Mouse (Mus musculus): ENCODE results near the gene Hoxa7. TPM values are rescaled to one million over a fixed set of nuclear protein-coding genes. Genes with fewer than 3 reads are reported as not detected.
A peak's percentile ranks its signal among the peaks of the same experiment; 100 is the strongest.

The Hoxa7 gene
- 0.42 and 0.89 TPM in 2 replicates for total RNA-seq (2012; rRNA removed)

DNA sequence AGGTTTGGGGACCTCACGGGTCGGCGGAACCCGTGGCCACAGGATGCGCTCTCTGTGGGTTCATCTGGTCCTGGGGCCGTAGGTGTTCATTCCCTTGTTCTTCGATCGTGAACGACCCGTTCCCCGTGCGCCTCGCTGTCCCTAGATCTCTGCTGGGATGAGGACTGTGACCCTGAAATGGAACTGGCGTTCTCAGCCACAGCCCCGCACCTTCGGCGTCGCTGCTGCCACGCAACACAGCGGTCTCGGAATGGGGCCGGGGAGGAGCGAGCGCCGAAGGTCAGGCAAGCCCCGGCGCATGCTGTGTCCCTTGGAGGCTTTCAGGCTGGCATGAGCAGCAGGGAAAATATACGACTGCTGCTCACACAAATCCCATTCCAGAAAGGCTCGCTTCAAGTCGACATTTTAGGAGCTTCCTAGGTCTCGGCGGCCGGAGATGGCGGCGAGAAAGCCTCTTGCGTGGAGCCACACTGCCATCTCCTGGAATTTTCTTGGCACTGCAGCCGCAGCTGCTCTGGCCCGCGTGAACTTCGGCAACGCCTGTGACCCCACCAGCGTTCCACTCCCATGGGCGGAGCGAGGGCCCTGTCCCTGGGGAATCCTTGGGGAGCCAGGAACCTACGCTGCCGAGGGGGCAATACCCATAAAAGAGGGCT is at the start of gene Hoxa7:
Hoxa7 (minus strand) TSS at position 518 of the 656 bp plus-strand sequence.
- DNase-seq (ENCODE audit: low read depth, low spot score), result no peak
- Histone ChIP-seq H3K9me3 (ENCODE audit: control insufficient read depth, insufficient read depth, low read depth, low read length) (no peaks in the 10 kb centered on the region), H3K36me3 (ENCODE audit: control insufficient read depth, insufficient read depth, low read length, poor library complexity, severe bottlenecking) (no peaks in the 10 kb centered on the region), H3K4me1 (ENCODE audit: control insufficient read depth in 2 of 2, insufficient read depth in 2 of 2, low read length in 2 of 2, poor library complexity in 1 of 2) (peaks cover 0 to 8% of the 10 kb centered on the region in 2 experiments; a peak in 1 of 4 replicates), H3K27ac (ENCODE audit: insufficient read depth, low read depth, low read length, poor library complexity, severe bottlenecking) (no peak within 1 kb of the TSS), H3K9ac (ENCODE audit: insufficient read depth, low read depth, low read length, poor library complexity, severe bottlenecking) (peak within 1 kb of the TSS; percentile 63), H3K4me3 (ENCODE audit: insufficient read depth in 1 of 2, low read depth in 1 of 2, low read length in 2 of 2, poor library complexity in 1 of 2, severe bottlenecking in 1 of 2) (peak within 1 kb of the TSS; percentile 51 to 66)
- peak; percentile 92 for TF ChIP-seq ZC3H11A (IDR thresholded peaks at IDR 0.05; ENCODE audit: borderline replicate concordance, low read depth, low read length)
- no peak for TF ChIP-seq CHD2 (IDR thresholded peaks at IDR 0.05; ENCODE audit: low read depth, low read length)
- in situ Hi-C loops (cut with MboI; ENCODE audit: low sequenced_read_pairs in 2 of 2, unreplicated experiment in 2 of 2), result loop anchor here (10.0 to 25.0 kb wide), 4 partner anchors 57 to 1047 kb away; partner anchors contain the start of gene Hoxa2 (in 2 of the 2)

DNA sequence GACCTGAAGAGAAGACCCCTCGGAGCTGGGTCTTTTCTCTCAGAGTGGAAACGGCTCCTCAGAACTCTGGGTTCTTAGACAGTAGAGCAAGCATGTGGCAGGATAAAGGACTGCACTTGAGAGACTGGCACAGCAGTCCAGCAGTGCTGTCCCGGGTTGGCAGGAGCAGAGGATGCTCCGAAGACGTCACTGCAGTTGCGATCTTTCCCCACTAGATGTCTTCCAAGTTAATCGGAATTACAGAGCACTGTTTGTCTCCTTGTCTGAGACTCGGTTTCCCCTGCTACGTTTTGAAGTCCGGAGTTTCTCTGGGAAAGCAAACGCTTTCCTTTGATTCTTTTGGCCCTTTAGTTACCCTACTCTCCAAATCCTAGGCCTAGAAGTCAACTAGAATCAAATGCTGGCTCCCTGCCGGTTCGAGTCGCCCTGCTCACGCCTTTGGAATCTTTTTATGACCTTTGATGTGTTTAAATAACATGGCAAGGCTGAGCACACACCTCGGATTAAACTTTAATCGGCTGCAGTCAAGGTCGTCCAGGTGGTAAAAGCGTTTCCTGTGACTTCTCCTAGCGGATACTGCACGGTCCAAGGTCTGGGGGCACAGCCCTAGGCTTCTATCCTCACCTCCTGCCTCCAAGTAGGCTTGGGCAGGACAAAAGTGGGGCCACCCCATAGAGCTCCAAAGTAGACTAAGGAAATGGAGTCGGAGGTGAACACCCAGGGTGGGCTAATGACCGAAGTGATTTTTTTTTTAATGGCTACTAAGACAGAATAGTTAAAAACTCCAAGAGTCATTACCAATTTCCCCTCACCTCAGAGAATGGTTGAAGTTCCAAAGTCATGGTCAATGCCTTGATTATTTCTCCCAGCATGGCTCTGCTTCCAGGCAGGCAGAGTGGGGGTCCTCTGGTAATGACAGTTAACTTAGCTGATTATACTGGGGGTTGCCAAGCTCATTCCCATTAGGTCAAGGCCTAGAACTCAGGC is 49.1 kb upstream of the Hoxa7 start:
- H3K4me3 ChIP-seq (ENCODE audit: insufficient read depth in 1 of 2, low read depth in 1 of 2, low read length in 2 of 2, poor library complexity in 1 of 2, severe bottlenecking in 1 of 2), result no peak overlapping the region
- no peak for DNase-seq (ENCODE audit: low read depth, low spot score)
- in situ Hi-C loops (cut with MboI; ENCODE audit: low sequenced_read_pairs in 2 of 2, unreplicated experiment in 2 of 2), result loop anchor here in 1 of 2 experiments (25.0 kb wide), 1 partner anchor 1017 kb away; the partner anchor contains the start of gene Creb5

DNA sequence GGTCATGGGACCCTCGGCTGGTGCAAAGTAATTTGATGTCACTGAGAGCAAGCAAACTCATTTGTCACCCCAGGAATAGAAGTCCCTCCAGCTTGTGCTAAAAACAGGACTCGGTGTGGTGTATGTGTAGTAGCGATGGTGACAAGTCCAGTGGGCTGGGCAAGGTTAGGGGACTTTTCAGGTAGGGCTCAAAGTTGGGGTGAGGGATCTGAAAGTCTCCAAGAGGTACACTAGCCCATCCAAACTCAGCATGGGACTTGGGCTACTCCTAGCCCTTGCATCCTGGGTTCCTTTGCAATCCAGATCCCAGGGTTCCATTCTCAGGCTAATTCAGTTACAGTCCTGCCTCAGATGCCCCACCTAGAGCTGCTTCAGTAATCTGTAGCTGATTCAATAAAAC is 47.1 kb upstream of the Hoxa7 start:
- no peak overlapping the region for H3K4me3 ChIP-seq (ENCODE audit: insufficient read depth in 1 of 2, low read depth in 1 of 2, low read length in 2 of 2, poor library complexity in 1 of 2, severe bottlenecking in 1 of 2)
- no peaks in the 10 kb centered on the region for H3K4me1 ChIP-seq (ENCODE audit: control insufficient read depth in 2 of 2, insufficient read depth in 2 of 2, low read length in 2 of 2, poor library complexity in 1 of 2)
- DNase-seq (ENCODE audit: low read depth, low spot score), result no peak
- no peaks in the 10 kb centered on the region for H3K9me3 ChIP-seq (ENCODE audit: control insufficient read depth, insufficient read depth, low read depth, low read length)
- no peak overlapping the region for H3K27ac ChIP-seq (ENCODE audit: insufficient read depth, low read depth, low read length, poor library complexity, severe bottlenecking)
- no peaks in the 10 kb centered on the region for H3K36me3 ChIP-seq (ENCODE audit: control insufficient read depth, insufficient read depth, low read length, poor library complexity, severe bottlenecking)
- no peak overlapping the region for H3K9ac ChIP-seq (ENCODE audit: insufficient read depth, low read depth, low read length, poor library complexity, severe bottlenecking)
- no peak for TF ChIP-seq CHD2 (IDR thresholded peaks at IDR 0.05; ENCODE audit: low read depth, low read length)
- in situ Hi-C loops (cut with MboI; ENCODE audit: low sequenced_read_pairs in 2 of 2, unreplicated experiment in 2 of 2), result loop anchor here in 1 of 2 experiments (5.0 to 25.0 kb wide), 2 partner anchors 44 to 1019 kb away; partner anchors contain the start of genes Creb5 and Evx1

More for the DNA sequence above, 49.1 kb upstream of the Hoxa7 start:
- H3K36me3 ChIP-seq (ENCODE audit: control insufficient read depth, insufficient read depth, low read length, poor library complexity, severe bottlenecking), result no peaks in the 10 kb centered on the region
- no peak for TF ChIP-seq CHD2 (IDR thresholded peaks at IDR 0.05; ENCODE audit: low read depth, low read length)
- TF ChIP-seq MAFK (IDR thresholded peaks at IDR 0.05; ENCODE audit: insufficient read depth, low read depth, low read length), result no peak
- no peak for TF ChIP-seq HCFC1 (IDR thresholded peaks at IDR 0.05; ENCODE audit: borderline replicate concordance, insufficient read depth, low read length)
- no peaks in the 10 kb centered on the region for H3K9me3 ChIP-seq (ENCODE audit: control insufficient read depth, insufficient read depth, low read depth, low read length)
- H3K27ac ChIP-seq (ENCODE audit: insufficient read depth, low read depth, low read length, poor library complexity, severe bottlenecking), result no peak overlapping the region
- H3K9ac ChIP-seq (ENCODE audit: insufficient read depth, low read depth, low read length, poor library complexity, severe bottlenecking), result no peak overlapping the region
- H3K4me1 ChIP-seq (ENCODE audit: control insufficient read depth in 2 of 2, insufficient read depth in 2 of 2, low read length in 2 of 2, poor library complexity in 1 of 2), result 0 out of 4 replicates have a peak, but pooled peaks cover 0 to 2% of the 10 kb centered on the region in 2 experiments

DNA sequence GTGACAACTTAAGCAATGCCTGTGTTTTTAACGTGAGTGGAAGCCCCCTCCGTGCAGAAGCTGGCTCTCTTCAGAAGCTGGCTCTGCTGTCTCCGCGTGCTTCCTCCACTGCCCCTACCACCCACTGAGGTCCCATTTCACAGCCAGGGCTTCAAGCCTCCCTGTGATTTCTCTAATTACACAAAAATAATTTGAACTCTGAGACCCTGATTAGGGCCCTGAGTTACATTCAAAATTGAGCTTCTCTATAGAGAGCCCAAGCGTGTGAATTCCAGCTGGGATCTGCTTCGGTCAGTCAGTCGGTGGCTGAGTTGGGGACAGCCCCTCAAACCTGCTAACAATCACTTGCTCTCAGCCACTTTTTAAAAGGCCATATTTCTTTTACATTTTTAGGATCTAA is 46.7 kb upstream of the Hoxa7 start:
- H3K36me3 ChIP-seq (ENCODE audit: control insufficient read depth, insufficient read depth, low read length, poor library complexity, severe bottlenecking), result no peaks in the 10 kb centered on the region
- no peaks in the 10 kb centered on the region for H3K4me1 ChIP-seq (ENCODE audit: control insufficient read depth in 2 of 2, insufficient read depth in 2 of 2, low read length in 2 of 2, poor library complexity in 1 of 2)
- in situ Hi-C loops (cut with MboI; ENCODE audit: low sequenced_read_pairs in 2 of 2, unreplicated experiment in 2 of 2), result loop anchor here in 1 of 2 experiments (5.0 to 25.0 kb wide), 2 partner anchors 44 to 1019 kb away; partner anchors contain the start of genes Creb5 and Evx1
- no peak overlapping the region for H3K9ac ChIP-seq (ENCODE audit: insufficient read depth, low read depth, low read length, poor library complexity, severe bottlenecking)
- no peak overlapping the region for H3K4me3 ChIP-seq (ENCODE audit: insufficient read depth in 1 of 2, low read depth in 1 of 2, low read length in 2 of 2, poor library complexity in 1 of 2, severe bottlenecking in 1 of 2)
- DNase-seq (ENCODE audit: low read depth, low spot score), result no peak
- no peaks in the 10 kb centered on the region for H3K9me3 ChIP-seq (ENCODE audit: control insufficient read depth, insufficient read depth, low read depth, low read length)
- no peak for TF ChIP-seq CHD2 (IDR thresholded peaks at IDR 0.05; ENCODE audit: low read depth, low read length)
- TF ChIP-seq MAFK (IDR thresholded peaks at IDR 0.05; ENCODE audit: insufficient read depth, low read depth, low read length), result no peak
- TF ChIP-seq ZC3H11A (IDR thresholded peaks at IDR 0.05; ENCODE audit: borderline replicate concordance, low read depth, low read length), result no peak
- no peak for TF ChIP-seq HCFC1 (IDR thresholded peaks at IDR 0.05; ENCODE audit: borderline replicate concordance, insufficient read depth, low read length)
- no peak for TF ChIP-seq ZNF384 (IDR thresholded peaks at IDR 0.05; ENCODE audit: low read depth, low read length)
- no peak overlapping the region for H3K27ac ChIP-seq (ENCODE audit: insufficient read depth, low read depth, low read length, poor library complexity, severe bottlenecking)

All from ES-E14 (cell line).